Mouse (Mus musculus) forebrain, embryonic 13.5 days (tissue): ENCODE measurements around the gene Inha. TPM values are rescaled to one million over a fixed set of nuclear protein-coding genes. Genes with fewer than 3 reads are reported as not detected.

Source experiments
- ATAC-seq: fragments of 200-750 bp; cut with Nextera tagmentation; 2 replicates; pipeline ENCODE4 v1.8.0; 2017
- H3K27ac ChIP-seq: fragments of 300-500 bp; sonication (generic); 2 replicates; pipeline ENCODE4 v1.5.1; 2015; ENCODE audit warnings: inconsistent platforms, mild to moderate bottlenecking, moderate library complexity
- H3K27me3 ChIP-seq: fragments of 300-500 bp; sonication (generic); 2 replicates; pipeline ENCODE4 v1.6.1; 2015; ENCODE audit warnings: mild to moderate bottlenecking, inconsistent platforms
- H3K36me3 ChIP-seq: fragments of 300-500 bp; sonication (generic); 2 replicates; pipeline ENCODE4 v1.6.1; 2015; ENCODE audit warnings: mild to moderate bottlenecking, inconsistent platforms; ENCODE audit not compliant: poor library complexity, severe bottlenecking
- H3K4me1 ChIP-seq: fragments of 300-500 bp; sonication (generic); 2 replicates; pipeline ENCODE4 v1.6.1; 2015; ENCODE audit warnings: inconsistent platforms
- H3K4me2 ChIP-seq: fragments of 300-500 bp; sonication (generic); 2 replicates; pipeline ENCODE4 v1.6.1; 2015; ENCODE audit warnings: inconsistent platforms, mild to moderate bottlenecking, moderate library complexity
- H3K4me3 ChIP-seq: fragments of 300-500 bp; sonication (generic); 2 replicates; pipeline ENCODE4 v1.5.1; 2015; ENCODE audit warnings: mild to moderate bottlenecking, inconsistent platforms
- H3K9ac ChIP-seq: fragments of 300-500 bp; sonication (generic); 2 replicates; pipeline ENCODE4 v1.6.1; 2015; ENCODE audit warnings: mild to moderate bottlenecking, inconsistent platforms
- H3K9me3 ChIP-seq: fragments of 300-500 bp; sonication (generic); replicated peaks from 2 replicates; pipeline ENCODE4 v1.6.1; 2016; ENCODE audit warnings: inconsistent platforms
- WGBS: fragments of 180-500 bp; shearing (Covaris S2); methylation state at CpG from one replicate; pipeline ENCODE4 v1.1.7; 2015; 5-methylcytosine and 5-hydroxymethylcytosine counted together
- polyA plus RNA-seq: library from polyadenylated mRNA; unstranded; fragments of >200 nt; fragmentation: Nextera tagmentation; extraction: Ambion mirVana; gene quantifications from 2 replicates; pipeline ENCODE4 v1.2.1, GENCODE M21; 2015

Inha gene
- polyA plus RNA-seq, 1 experiment from 2014 or later = 5.8 TPM

DNA sequence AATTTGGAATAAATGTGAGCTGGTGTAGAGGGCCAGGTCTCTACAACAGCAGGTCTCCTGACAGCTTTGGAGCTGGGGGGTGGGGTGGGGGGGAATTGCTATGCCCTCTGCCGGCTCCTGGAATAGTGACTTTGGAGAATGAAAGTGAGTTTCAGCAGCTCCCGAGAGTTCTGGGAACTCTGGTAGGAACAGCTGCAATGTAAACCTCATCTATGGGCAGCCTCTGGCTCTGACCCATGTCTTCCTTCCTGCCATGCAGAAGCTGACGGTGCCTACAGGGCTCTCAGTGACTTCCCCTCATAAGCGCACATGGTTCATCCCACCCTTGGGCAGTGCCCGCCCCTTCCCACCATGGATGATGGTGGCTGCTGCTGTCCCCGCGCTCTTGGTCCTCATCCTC lies 48.8 kb downstream of the Inha start:
- Histone ChIP-seq H3K27me3 (no peaks in the 10 kb centered on the region), H3K27ac (no peak overlapping the region), H3K4me3 (no peak overlapping the region), H3K4me2 (no peak overlapping the region), H3K9ac (no peak overlapping the region), H3K36me3 (peaks cover 74% of the 10 kb centered on the region), H3K4me1 (peaks cover 13% of the 10 kb centered on the region), H3K9me3 (no peaks in the 10 kb centered on the region)
- 93% methylated on average over 7 of the region's 7 CpGs for WGBS
- ATAC-seq = no peak

DNA sequence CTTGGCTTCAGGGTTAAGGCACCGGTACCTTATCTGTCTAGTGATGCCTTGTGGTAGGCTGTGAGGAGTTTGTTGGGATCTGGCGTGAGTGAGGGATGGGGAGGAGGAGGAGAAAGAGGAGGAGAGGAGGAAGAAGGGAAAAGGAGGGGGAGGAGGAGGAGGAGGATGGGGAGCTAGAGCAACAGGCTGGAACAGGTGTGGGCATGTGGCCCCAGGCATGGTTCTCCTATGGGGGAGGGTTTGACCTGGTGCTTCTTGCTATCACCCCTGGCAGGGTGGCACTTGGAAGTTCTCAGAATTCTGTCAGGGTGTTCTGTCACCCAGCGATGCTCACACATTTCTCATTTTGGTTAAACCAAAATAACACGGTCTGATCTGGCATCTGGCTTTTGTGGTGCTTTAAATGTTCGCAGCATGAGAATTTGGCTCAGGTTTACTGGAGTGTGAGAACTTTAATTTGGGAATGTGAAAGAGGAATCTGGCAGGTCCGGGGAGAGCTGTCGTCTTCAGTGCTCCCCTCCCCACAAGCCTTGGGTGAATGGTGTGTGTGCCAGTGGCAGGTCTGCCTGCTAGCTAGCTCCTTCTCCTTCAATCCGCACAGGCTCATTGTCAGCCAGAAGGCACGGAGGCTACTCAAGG lies 49.4 kb downstream of the Inha start:
- H3K4me1 ChIP-seq = peaks cover 15% of the 10 kb centered on the region
- ATAC-seq = no peak
- no peak overlapping the region for H3K27ac ChIP-seq
- no peak overlapping the region for H3K4me3 ChIP-seq
- no peak overlapping the region for H3K9ac ChIP-seq
- 89% methylated on average over 9 of the region's 9 CpGs for WGBS
- H3K36me3 ChIP-seq = peaks cover 68% of the 10 kb centered on the region
- no peaks in the 10 kb centered on the region for H3K27me3 ChIP-seq
- no peak overlapping the region for H3K4me2 ChIP-seq
- H3K9me3 ChIP-seq = no peaks in the 10 kb centered on the region

DNA sequence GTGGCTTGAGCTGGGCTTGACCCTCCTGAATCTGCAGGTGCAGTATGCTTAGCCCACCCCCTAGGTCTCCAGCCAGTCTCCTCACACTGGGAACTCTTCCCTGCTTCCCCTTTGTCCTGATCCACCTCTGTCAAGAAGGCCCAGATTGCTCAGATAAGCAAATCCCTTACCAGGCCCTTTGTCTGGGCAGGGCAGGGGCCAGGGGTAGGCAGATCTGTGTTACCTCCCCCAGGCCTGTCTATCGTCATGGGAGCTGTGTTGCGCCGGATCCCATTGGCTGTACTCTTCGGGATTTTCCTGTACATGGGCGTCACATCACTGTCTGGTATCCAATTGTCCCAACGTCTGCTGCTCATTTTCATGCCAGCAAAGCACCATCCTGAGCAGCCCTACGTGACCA lies 50.2 kb downstream of the Inha start:
- Histone ChIP-seq H3K27ac (no peak overlapping the region), H3K36me3 (peaks cover 60% of the 10 kb centered on the region), H3K27me3 (no peaks in the 10 kb centered on the region), H3K4me2 (no peak overlapping the region), H3K4me1 (peaks cover 21% of the 10 kb centered on the region), H3K9ac (no peak overlapping the region), H3K4me3 (no peak overlapping the region), H3K9me3 (no peaks in the 10 kb centered on the region)
- ATAC-seq = no peak
- 91% methylated on average over 7 of the region's 7 CpGs for WGBS

DNA sequence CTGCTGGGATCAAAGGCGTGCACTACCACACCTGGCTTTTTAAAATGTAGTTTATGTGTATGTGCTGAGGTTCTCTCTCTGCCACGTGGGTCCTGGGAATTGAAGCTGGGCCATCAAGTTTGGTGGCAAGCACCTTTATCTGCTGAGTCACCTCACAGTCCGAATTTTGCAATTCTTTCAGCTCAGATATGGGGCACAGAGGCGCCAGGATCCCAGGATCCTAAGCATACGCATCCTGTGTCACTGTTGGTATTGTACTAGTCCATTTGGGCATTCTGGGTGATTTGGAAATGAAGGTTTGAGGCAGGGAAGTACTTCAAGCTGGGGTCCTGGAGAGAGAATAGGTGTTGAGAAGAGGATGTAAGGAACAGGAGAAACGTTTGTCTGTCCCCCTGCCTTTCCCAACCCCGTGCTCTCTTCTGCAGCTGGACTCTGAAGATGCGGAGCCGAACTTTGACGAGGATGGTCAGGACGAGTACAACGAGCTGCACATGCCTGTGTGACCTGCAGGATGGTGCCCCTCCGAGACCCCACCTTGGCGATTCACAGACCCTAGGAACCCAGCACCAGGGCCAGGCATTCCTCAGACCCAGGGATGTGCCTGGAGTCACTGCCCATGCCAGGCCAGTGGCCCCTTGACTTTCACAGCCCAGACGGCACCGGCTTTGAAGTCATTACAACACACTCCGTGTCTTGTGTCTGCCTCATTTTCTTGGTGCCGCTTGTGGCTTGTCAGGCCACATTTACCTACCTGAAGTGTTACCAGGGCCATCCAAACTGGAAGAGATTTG lies 51.7 kb downstream of the Inha start:
- no peaks in the 10 kb centered on the region; the same call in 1 of the 2 replicates for H3K9me3 ChIP-seq
- peak overlapping the region; percentile 19; the same call in 1 of the 2 replicates for H3K27ac ChIP-seq
- 90% methylated on average over 18 of the region's 18 CpGs for WGBS
- no peak for ATAC-seq
- peaks cover 21% of the 10 kb centered on the region for H3K4me1 ChIP-seq
- H3K4me3 ChIP-seq = no peak overlapping the region
- peak overlapping the region; percentile 46; the same call in 1 of the 2 replicates for H3K4me2 ChIP-seq
- peaks cover 45% of the 10 kb centered on the region for H3K36me3 ChIP-seq
- no peak overlapping the region for H3K9ac ChIP-seq
- no peaks in the 10 kb centered on the region for H3K27me3 ChIP-seq

DNA sequence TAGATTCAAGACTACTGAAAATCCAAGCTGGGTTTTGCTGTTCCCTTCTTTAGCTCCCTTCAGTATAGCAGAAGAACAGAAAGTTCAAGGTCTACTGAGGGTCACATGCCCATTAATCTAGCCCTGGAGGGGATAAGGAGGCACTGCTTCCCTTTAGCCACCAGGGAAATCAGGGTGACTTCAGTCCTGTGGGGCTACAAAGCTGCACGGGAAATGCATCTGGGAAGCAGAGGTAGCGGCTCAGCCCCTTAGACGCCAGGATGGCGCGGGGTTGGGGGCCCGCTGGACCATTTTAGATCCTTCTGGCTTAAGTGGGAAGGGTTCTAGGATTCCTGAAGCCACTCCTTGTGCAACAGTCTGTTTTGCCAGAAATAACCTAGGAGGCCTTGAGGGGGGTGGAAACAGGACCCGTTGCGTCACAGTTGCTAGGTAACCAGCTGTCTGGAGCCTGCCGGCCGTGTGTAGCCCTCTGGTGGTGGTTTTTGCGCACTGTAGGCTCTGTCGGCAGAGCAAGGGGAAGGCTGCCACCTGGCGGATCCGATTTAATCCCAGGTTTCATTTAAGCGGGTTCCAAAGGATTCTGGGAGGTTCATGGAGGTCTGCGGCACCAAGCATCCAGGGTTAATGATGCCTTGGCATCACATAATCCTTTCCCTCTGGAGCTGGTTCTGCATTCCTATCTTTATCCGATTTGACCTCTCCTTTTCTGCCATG lies 52.5 kb downstream of the Inha start:
- H3K27me3 ChIP-seq = no peaks in the 10 kb centered on the region
- ATAC-seq = peak; percentile 92
- H3K4me2 ChIP-seq = peak overlapping the region; percentile 46
- 9% methylated on average over 17 of the region's 17 CpGs for WGBS
- peaks cover 37% of the 10 kb centered on the region for H3K36me3 ChIP-seq
- 0 out of 2 replicates have a peak overlapping the region, but pooled peaks have one; percentile 19 for H3K27ac ChIP-seq
- H3K4me3 ChIP-seq = 0 out of 2 replicates have a peak overlapping the region, but pooled peaks have one; percentile 1
- H3K9ac ChIP-seq = peak overlapping the region; percentile 30; the same call in 1 of the 2 replicates
- no peaks in the 10 kb centered on the region; the same call in 1 of the 2 replicates for H3K9me3 ChIP-seq
- H3K4me1 ChIP-seq = peaks cover 21% of the 10 kb centered on the region

Other genes starting within 250 kb of the Inha start
- 4.5 and 6.5 TPM in 2 replicates for gene Ptprn, start 242.6 kb upstream of the Inha start, polyA plus RNA-seq
- gene Resp18, start 228.7 kb upstream of the Inha start, polyA plus RNA-seq = 37.0 and 44.1 TPM in 2 replicates
- 140 and 142 TPM in 2 replicates for gene Dnpep, start 189.1 kb upstream of the Inha start, polyA plus RNA-seq
- gene Des, start 146.7 kb upstream of the Inha start, polyA plus RNA-seq = 0.81 and 1.1 TPM in 2 replicates
- 7.6 and 9.0 TPM in 2 replicates for gene Speg, start 131.8 kb upstream of the Inha start, polyA plus RNA-seq
- gene Gmppa, start 71.1 kb upstream of the Inha start, polyA plus RNA-seq = 53.7 and 62.7 TPM in 2 replicates
- 4.0 and 5.4 TPM in 2 replicates for gene Asic4, start 56.6 kb upstream of the Inha start, polyA plus RNA-seq
- gene Chpf, start 27.8 kb upstream of the Inha start, polyA plus RNA-seq = 16.9 and 18.6 TPM in 2 replicates
- 34.0 and 35.5 TPM in 2 replicates for gene Tmem198, start 27.5 kb upstream of the Inha start, polyA plus RNA-seq
- gene Obsl1, start 625 bp upstream of the Inha start, polyA plus RNA-seq = 15.5 and 17.2 TPM in 2 replicates
- 16.3 and 19.4 TPM in 2 replicates for gene Stk11ip, start 14.5 kb downstream of the Inha start, polyA plus RNA-seq
- gene Slc4a3, start 39.2 kb downstream of the Inha start, polyA plus RNA-seq = 20.9 and 25.3 TPM in 2 replicates